Mouse (Mus musculus): ENCODE results near the gene Zfp933. TPM values are rescaled to one million over a fixed set of nuclear protein-coding genes. Genes with fewer than 3 reads are reported as not detected.
A peak's percentile ranks its signal among the peaks of the same experiment; 100 is the strongest.

Gene Zfp933
- polyA plus RNA-seq (2015; fragmentation: Nextera tagmentation; extraction: Ambion mirVana) = 5.5 and 6.5 TPM in 2 replicates

- Histone ChIP-seq H3K27ac (ENCODE audit: low read length) (peak within 1 kb of the TSS; percentile 36), H3K27me3 (ENCODE audit: control insufficient read depth, insufficient read depth, low read depth, low read length) (no peaks in the 10 kb centered on the region), H3K4me3 (ENCODE audit: low read length) (peak within 1 kb of the TSS; percentile 87), H3K9me3 (ENCODE audit: control insufficient read depth, low read length) (peaks cover 9% of the 10 kb centered on the region), H3K4me1 (replicated peaks; ENCODE audit: control insufficient read depth, insufficient read depth, low read length) (peaks cover 10% of the 10 kb centered on the region), H3K36me3 (ENCODE audit: control insufficient read depth, insufficient read depth, low read length) (peaks cover 16% of the 10 kb centered on the region), H3K4me2 (ENCODE audit: low read depth, low read length) (peak within 1 kb of the TSS; percentile 88), H3K9ac (ENCODE audit: low read length) (peak within 1 kb of the TSS; percentile 77)
- peak; percentile 92 for ATAC-seq (ENCODE audit: low read depth)
- WGBS = 2% methylated on average over 23 of the region's 23 CpGs
These were observed at the start of gene Zfp933 for GRCm38 (mm10) chr4:147847614-147848583. TSS of gene Zfp933 (minus strand) at chr4:147848366.

- Histone ChIP-seq H3K27me3 (ENCODE audit: control insufficient read depth, insufficient read depth, low read depth, low read length) (no peaks in the 10 kb centered on the region), H3K9me3 (ENCODE audit: control insufficient read depth, low read length) (no peaks in the 10 kb centered on the region), H3K4me1 (replicated peaks; ENCODE audit: control insufficient read depth, insufficient read depth, low read length) (no peaks in the 10 kb centered on the region), H3K36me3 (ENCODE audit: control insufficient read depth, insufficient read depth, low read length) (peaks cover 45% of the 10 kb centered on the region), H3K4me2 (ENCODE audit: low read depth, low read length) (no peak overlapping the region), H3K27ac (ENCODE audit: low read length) (no peak overlapping the region), H3K4me3 (ENCODE audit: low read length) (no peak overlapping the region), H3K9ac (ENCODE audit: low read length) (no peak overlapping the region)
- ATAC-seq (ENCODE audit: low read depth) = no peak
- 88% methylated on average over 3 of the region's 3 CpGs for WGBS
These were observed 49.2 kb upstream of the Zfp933 start for GRCm38 (mm10) chr4:147897348-147897747.

- no peaks in the 10 kb centered on the region for H3K4me1 ChIP-seq (replicated peaks; ENCODE audit: control insufficient read depth, insufficient read depth, low read length)
- no peak overlapping the region for H3K4me2 ChIP-seq (ENCODE audit: low read depth, low read length)
- no peaks in the 10 kb centered on the region for H3K27me3 ChIP-seq (ENCODE audit: control insufficient read depth, insufficient read depth, low read depth, low read length)
- H3K4me3 ChIP-seq (ENCODE audit: low read length) = no peak overlapping the region
- H3K9me3 ChIP-seq (ENCODE audit: control insufficient read depth, low read length) = no peaks in the 10 kb centered on the region
- peaks cover 47% of the 10 kb centered on the region for H3K36me3 ChIP-seq (ENCODE audit: control insufficient read depth, insufficient read depth, low read length)
- ATAC-seq (ENCODE audit: low read depth) = no peak
- no peak overlapping the region for H3K27ac ChIP-seq (ENCODE audit: low read length)
- no peak overlapping the region for H3K9ac ChIP-seq (ENCODE audit: low read length)
- WGBS = 33% methylated on average over 1 of the region's 1 CpGs
These were observed 48.2 kb upstream of the Zfp933 start for GRCm38 (mm10) chr4:147896411-147896810.

GRCm38 (mm10) chr4:147895815-147896330 lies 47.7 kb upstream of the Zfp933 start:
- no peaks in the 10 kb centered on the region for H3K4me1 ChIP-seq (replicated peaks; ENCODE audit: control insufficient read depth, insufficient read depth, low read length)
- H3K4me3 ChIP-seq (ENCODE audit: low read length) = no peak overlapping the region
- no peaks in the 10 kb centered on the region for H3K9me3 ChIP-seq (ENCODE audit: control insufficient read depth, low read length)
- H3K27ac ChIP-seq (ENCODE audit: low read length) = no peak overlapping the region
- H3K4me2 ChIP-seq (ENCODE audit: low read depth, low read length) = no peak overlapping the region
- ATAC-seq (ENCODE audit: low read depth) = 0 out of 2 replicates have a peak, but pooled peaks have one; percentile 18
- H3K27me3 ChIP-seq (ENCODE audit: control insufficient read depth, insufficient read depth, low read depth, low read length) = no peaks in the 10 kb centered on the region
- H3K9ac ChIP-seq (ENCODE audit: low read length) = no peak overlapping the region
- peaks cover 49% of the 10 kb centered on the region for H3K36me3 ChIP-seq (ENCODE audit: control insufficient read depth, insufficient read depth, low read length)
- WGBS = 88% methylated on average over 4 of the region's 4 CpGs

GRCm38 (mm10) chr4:147890341-147890740 lies 42.2 kb upstream of the Zfp933 start:
- Histone ChIP-seq H3K27ac (ENCODE audit: low read length) (no peak overlapping the region), H3K9me3 (ENCODE audit: control insufficient read depth, low read length) (no peaks in the 10 kb centered on the region), H3K27me3 (ENCODE audit: control insufficient read depth, insufficient read depth, low read depth, low read length) (no peaks in the 10 kb centered on the region), H3K36me3 (ENCODE audit: control insufficient read depth, insufficient read depth, low read length) (peaks cover 54% of the 10 kb centered on the region), H3K4me2 (ENCODE audit: low read depth, low read length) (no peak overlapping the region), H3K4me3 (ENCODE audit: low read length) (no peak overlapping the region), H3K4me1 (replicated peaks; ENCODE audit: control insufficient read depth, insufficient read depth, low read length) (no peaks in the 10 kb centered on the region), H3K9ac (ENCODE audit: low read length) (no peak overlapping the region)
- 71% methylated on average over 6 of the region's 6 CpGs for WGBS
- no peak for ATAC-seq (ENCODE audit: low read depth)

DNA sequence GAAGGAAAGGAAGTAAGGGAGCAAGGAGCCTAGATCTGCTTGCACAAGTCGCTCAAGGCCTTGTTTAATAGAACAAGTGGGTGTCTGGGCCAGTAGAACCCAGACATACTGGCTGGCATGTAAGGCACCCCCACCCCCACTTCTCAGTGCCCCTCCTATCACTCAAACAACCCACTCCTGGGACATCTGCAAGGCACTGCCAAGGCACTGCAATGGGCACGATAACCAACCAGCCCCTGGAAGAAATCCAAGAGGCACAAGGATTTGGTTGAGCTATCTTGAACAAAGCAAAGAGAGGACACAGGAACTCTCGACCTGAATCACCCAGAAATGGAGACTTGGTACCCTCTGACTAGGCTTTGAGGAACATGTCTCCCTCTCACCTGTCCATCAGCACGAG lies 40.1 kb upstream of the Zfp933 start:
- Histone ChIP-seq H3K36me3 (ENCODE audit: control insufficient read depth, insufficient read depth, low read length) (peaks cover 56% of the 10 kb centered on the region), H3K27ac (ENCODE audit: low read length) (no peak overlapping the region), H3K4me2 (ENCODE audit: low read depth, low read length) (no peak overlapping the region), H3K4me3 (ENCODE audit: low read length) (no peak overlapping the region), H3K9ac (ENCODE audit: low read length) (no peak overlapping the region), H3K4me1 (replicated peaks; ENCODE audit: control insufficient read depth, insufficient read depth, low read length) (no peaks in the 10 kb centered on the region), H3K9me3 (ENCODE audit: control insufficient read depth, low read length) (no peaks in the 10 kb centered on the region), H3K27me3 (ENCODE audit: control insufficient read depth, insufficient read depth, low read depth, low read length) (no peaks in the 10 kb centered on the region)
- no peak for ATAC-seq (ENCODE audit: low read depth)
- 85% methylated on average over 4 of the region's 4 CpGs for WGBS

DNA sequence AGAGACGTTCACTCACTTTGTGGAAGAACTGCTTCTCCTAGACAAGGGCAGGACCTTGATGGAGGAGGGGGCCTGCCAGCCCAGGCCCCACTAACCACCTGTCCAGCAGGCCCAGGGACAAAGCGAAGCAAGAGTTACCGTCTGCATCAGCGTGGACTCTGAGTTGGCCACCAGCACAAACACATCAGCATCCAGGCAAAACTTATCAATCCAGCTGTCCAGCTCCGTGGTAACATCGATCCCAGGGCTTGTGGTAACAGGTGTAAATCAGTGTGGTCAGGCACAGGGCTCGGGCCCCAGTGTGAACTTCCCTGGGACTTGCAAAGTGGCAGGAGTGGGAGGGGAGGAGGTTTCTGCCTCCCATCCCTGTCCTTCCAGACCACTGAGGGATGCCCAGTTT lies 39.1 kb upstream of the Zfp933 start:
- H3K27me3 ChIP-seq (ENCODE audit: control insufficient read depth, insufficient read depth, low read depth, low read length) = no peaks in the 10 kb centered on the region
- H3K9ac ChIP-seq (ENCODE audit: low read length) = no peak overlapping the region
- peaks cover 61% of the 10 kb centered on the region for H3K36me3 ChIP-seq (ENCODE audit: control insufficient read depth, insufficient read depth, low read length)
- no peaks in the 10 kb centered on the region for H3K4me1 ChIP-seq (replicated peaks; ENCODE audit: control insufficient read depth, insufficient read depth, low read length)
- WGBS = 91% methylated on average over 7 of the region's 7 CpGs
- H3K27ac ChIP-seq (ENCODE audit: low read length) = no peak overlapping the region
- H3K9me3 ChIP-seq (ENCODE audit: control insufficient read depth, low read length) = no peaks in the 10 kb centered on the region
- H3K4me2 ChIP-seq (ENCODE audit: low read depth, low read length) = no peak overlapping the region
- ATAC-seq (ENCODE audit: low read depth) = no peak
- no peak overlapping the region for H3K4me3 ChIP-seq (ENCODE audit: low read length)

GRCm38 (mm10) chr4:147886158-147886557 lies 38.0 kb upstream of the Zfp933 start:
- no peak overlapping the region for H3K4me2 ChIP-seq (ENCODE audit: low read depth, low read length)
- no peaks in the 10 kb centered on the region for H3K27me3 ChIP-seq (ENCODE audit: control insufficient read depth, insufficient read depth, low read depth, low read length)
- 97% methylated on average over 12 of the region's 12 CpGs for WGBS
- ATAC-seq (ENCODE audit: low read depth) = no peak
- no peaks in the 10 kb centered on the region for H3K4me1 ChIP-seq (replicated peaks; ENCODE audit: control insufficient read depth, insufficient read depth, low read length)
- peaks cover 67% of the 10 kb centered on the region for H3K36me3 ChIP-seq (ENCODE audit: control insufficient read depth, insufficient read depth, low read length)
- H3K9me3 ChIP-seq (ENCODE audit: control insufficient read depth, low read length) = no peaks in the 10 kb centered on the region
- no peak overlapping the region for H3K9ac ChIP-seq (ENCODE audit: low read length)
- H3K27ac ChIP-seq (ENCODE audit: low read length) = no peak overlapping the region
- no peak overlapping the region for H3K4me3 ChIP-seq (ENCODE audit: low read length)

GRCm38 (mm10) chr4:147884138-147884537 lies 36.0 kb upstream of the Zfp933 start:
- H3K27ac ChIP-seq (ENCODE audit: low read length) = no peak overlapping the region
- no peaks in the 10 kb centered on the region for H3K27me3 ChIP-seq (ENCODE audit: control insufficient read depth, insufficient read depth, low read depth, low read length)
- H3K4me1 ChIP-seq (replicated peaks; ENCODE audit: control insufficient read depth, insufficient read depth, low read length) = no peaks in the 10 kb centered on the region
- no peak overlapping the region for H3K4me3 ChIP-seq (ENCODE audit: low read length)
- no peak overlapping the region for H3K9ac ChIP-seq (ENCODE audit: low read length)
- no peak overlapping the region for H3K4me2 ChIP-seq (ENCODE audit: low read depth, low read length)
- H3K9me3 ChIP-seq (ENCODE audit: control insufficient read depth, low read length) = no peaks in the 10 kb centered on the region
- H3K36me3 ChIP-seq (ENCODE audit: control insufficient read depth, insufficient read depth, low read length) = peaks cover 66% of the 10 kb centered on the region
- 87% methylated on average over 3 of the region's 3 CpGs for WGBS
- ATAC-seq (ENCODE audit: low read depth) = no peak
